Mouse (Mus musculus) erythroblast, embryonic 14.5 days (primary cell): ENCODE results near the gene 5330417H12Rik. TPM values are rescaled to one million over a fixed set of nuclear protein-coding genes. Genes with fewer than 3 reads are reported as not detected.

Experiments used
- H3K27me3 ChIP-seq: 2 replicates; pipeline ENCODE4 v1.6.1; 2012; ENCODE audit warnings: inconsistent platforms; ENCODE audit not compliant: control insufficient read depth
- H3K36me3 ChIP-seq: 2 replicates; pipeline ENCODE4 v1.6.1; 2012; ENCODE audit warnings: mild to moderate bottlenecking, inconsistent platforms; ENCODE audit not compliant: control insufficient read depth
- H3K4me1 ChIP-seq: 2 replicates; pipeline ENCODE4 v1.6.1; 2012; ENCODE audit warnings: inconsistent platforms; ENCODE audit not compliant: control insufficient read depth
- H3K4me3 ChIP-seq: replicated peaks from 2 replicates; pipeline ENCODE3; 2012; ENCODE audit warnings: moderate library complexity, mild to moderate bottlenecking, inconsistent platforms
- H3K9me3 ChIP-seq: 2 replicates; pipeline ENCODE4 v1.6.1; 2012; ENCODE audit warnings: low read length, inconsistent platforms, mixed read lengths; ENCODE audit not compliant: control insufficient read depth
- GATA1 ChIP-seq: IDR thresholded peaks from 2 replicates; pipeline ENCODE4 v1.6.1; 2012; ENCODE audit warnings: low read length, inconsistent platforms, mixed read lengths
- TAL1 ChIP-seq: IDR thresholded peaks from 3 replicates; pipeline ENCODE4 v1.6.1; 2012; ENCODE audit warnings: low read length, inconsistent platforms, mixed read lengths
- polyA plus RNA-seq: library from polyadenylated mRNA; stranded (reverse); fragments of >175 nt; gene quantifications from 2 replicates; pipeline ENCODE4 v1.2.3, GENCODE M21; 2012

The 5330417H12Rik gene
- polyA plus RNA-seq, 1 experiment = not detected

- H3K36me3 ChIP-seq = no peaks in the 10 kb centered on the region
- TF ChIP-seq GATA1 = no peak
- no peak for TF ChIP-seq TAL1
- H3K4me1 ChIP-seq = peaks cover 3% of the 10 kb centered on the region
- H3K4me3 ChIP-seq = no peak overlapping the region
- H3K9me3 ChIP-seq = no peaks in the 10 kb centered on the region
- no peaks in the 10 kb centered on the region for H3K27me3 ChIP-seq
Measured at GRCm38 (mm10) chr7:107607766-107608165, 17.2 kb downstream of the 5330417H12Rik start.

GRCm38 (mm10) chr7:107602913-107603312, 22.0 kb downstream of the 5330417H12Rik start:
- no peaks in the 10 kb centered on the region for H3K36me3 ChIP-seq
- no peak for TF ChIP-seq TAL1
- no peak for TF ChIP-seq GATA1
- H3K9me3 ChIP-seq = no peaks in the 10 kb centered on the region
- no peak overlapping the region for H3K4me3 ChIP-seq
- no peaks in the 10 kb centered on the region for H3K27me3 ChIP-seq
- no peaks in the 10 kb centered on the region for H3K4me1 ChIP-seq

GRCm38 (mm10) chr7:107602505-107602904, 22.5 kb downstream of the 5330417H12Rik start:
- Histone ChIP-seq H3K36me3 (no peaks in the 10 kb centered on the region), H3K9me3 (no peaks in the 10 kb centered on the region), H3K4me1 (no peaks in the 10 kb centered on the region), H3K27me3 (no peaks in the 10 kb centered on the region), H3K4me3 (no peak overlapping the region)
- no peak for TF ChIP-seq GATA1
- TF ChIP-seq TAL1 = no peak

GRCm38 (mm10) chr7:107600651-107601050, 24.3 kb downstream of the 5330417H12Rik start:
- Histone ChIP-seq H3K27me3 (peaks cover under 1% of the 10 kb centered on the region), H3K36me3 (no peaks in the 10 kb centered on the region), H3K4me1 (no peaks in the 10 kb centered on the region), H3K9me3 (no peaks in the 10 kb centered on the region), H3K4me3 (no peak overlapping the region)
- TF ChIP-seq GATA1 (no peak), TAL1 (no peak)

GRCm38 (mm10) chr7:107597956-107598355, 27.0 kb downstream of the 5330417H12Rik start:
- Histone ChIP-seq H3K36me3 (no peaks in the 10 kb centered on the region), H3K4me1 (peaks cover 12% of the 10 kb centered on the region), H3K27me3 (peaks cover 9% of the 10 kb centered on the region), H3K4me3 (no peak overlapping the region), H3K9me3 (no peaks in the 10 kb centered on the region)
- TF ChIP-seq TAL1 = no peak

GRCm38 (mm10) chr7:107596753-107597152, 28.2 kb downstream of the 5330417H12Rik start:
- peaks cover 9% of the 10 kb centered on the region for H3K27me3 ChIP-seq
- H3K4me3 ChIP-seq = no peak overlapping the region
- H3K9me3 ChIP-seq = no peaks in the 10 kb centered on the region
- peaks cover 12% of the 10 kb centered on the region for H3K4me1 ChIP-seq
- H3K36me3 ChIP-seq = no peaks in the 10 kb centered on the region
- TF ChIP-seq GATA1 (no peak), TAL1 (no peak)

GRCm38 (mm10) chr7:107595426-107595825, 29.5 kb downstream of the 5330417H12Rik start:
- peaks cover 12% of the 10 kb centered on the region for H3K4me1 ChIP-seq
- H3K36me3 ChIP-seq = no peaks in the 10 kb centered on the region
- TF ChIP-seq GATA1 (no peak), TAL1 (no peak)
- H3K4me3 ChIP-seq = peak overlapping the region; percentile 58
- no peaks in the 10 kb centered on the region for H3K9me3 ChIP-seq
- peaks cover 9% of the 10 kb centered on the region for H3K27me3 ChIP-seq

GRCm38 (mm10) chr7:107594857-107595402, 30.0 kb downstream of the 5330417H12Rik start, which contains the start of gene Ppfibp2:
Gene Ppfibp2, plus strand, starts transcription at chr7:107595207.
- H3K4me3 ChIP-seq = peak within 1 kb of the TSS; percentile 58
- no peaks in the 10 kb centered on the region for H3K36me3 ChIP-seq
- H3K27me3 ChIP-seq = peaks cover 9% of the 10 kb centered on the region
- no peaks in the 10 kb centered on the region for H3K9me3 ChIP-seq
- H3K4me1 ChIP-seq = peaks cover 12% of the 10 kb centered on the region
- TF ChIP-seq TAL1 (no peak), GATA1 (no peak)

GRCm38 (mm10) chr7:107594325-107594856, 30.6 kb downstream of the 5330417H12Rik start:
- Histone ChIP-seq H3K4me3 (peak overlapping the region; percentile 58), H3K27me3 (peaks cover 9% of the 10 kb centered on the region), H3K36me3 (no peaks in the 10 kb centered on the region), H3K9me3 (no peaks in the 10 kb centered on the region), H3K4me1 (peaks cover 12% of the 10 kb centered on the region)
- TF ChIP-seq TAL1 (no peak), GATA1 (no peak)
